Mouse (Mus musculus) hindbrain, embryonic 11.5 days (tissue): ENCODE data around the gene Btf3l4. TPM values are rescaled to one million over a fixed set of nuclear protein-coding genes. Genes with fewer than 3 reads are reported as not detected.

Experiments used
- ATAC-seq: fragments of 200-750 bp; cut with Nextera tagmentation; 2 replicates; pipeline ENCODE4 v1.8.0; 2017; ENCODE audit warnings: mild to moderate bottlenecking, moderate TSS enrichment, moderate library complexity; ENCODE audit not compliant: low FRiP score
- DNase-seq: peaks from one replicate; pipeline ENCODE4 v3.0.0-alpha.2; 2015; ENCODE audit warnings: low spot score
- H3K27ac ChIP-seq: fragments of 300-500 bp; sonication (generic); 2 replicates; pipeline ENCODE4 v1.5.1; 2014; ENCODE audit warnings: mild to moderate bottlenecking, low read depth, low read length
- H3K27me3 ChIP-seq: fragments of 300-500 bp; sonication (generic); 2 replicates; pipeline ENCODE4 v1.6.1; 2014; ENCODE audit warnings: mild to moderate bottlenecking, low read length, moderate library complexity, mixed read lengths; ENCODE audit not compliant: control insufficient read depth, insufficient read depth
- H3K36me3 ChIP-seq: fragments of 300-500 bp; sonication (generic); 2 replicates; pipeline ENCODE4 v1.6.1; 2014; ENCODE audit warnings: mild to moderate bottlenecking, low read length, moderate library complexity, mixed read lengths; ENCODE audit not compliant: control insufficient read depth, insufficient read depth
- H3K4me1 ChIP-seq: fragments of 300-500 bp; sonication (generic); replicated peaks from 2 replicates; pipeline ENCODE4 v1.6.1; 2014; ENCODE audit warnings: low read length, mixed read lengths; ENCODE audit not compliant: control insufficient read depth, insufficient read depth
- H3K4me2 ChIP-seq: fragments of 300-500 bp; sonication (generic); replicated peaks from 2 replicates; pipeline ENCODE4 v1.6.1; 2014; ENCODE audit warnings: mild to moderate bottlenecking, low read depth, low read length
- H3K4me3 ChIP-seq: fragments of 300-500 bp; sonication (generic); 2 replicates; pipeline ENCODE4 v1.5.1; 2014; ENCODE audit warnings: low read depth, low read length
- H3K9ac ChIP-seq: fragments of 300-500 bp; sonication (generic); 2 replicates; pipeline ENCODE4 v1.6.1; 2014; ENCODE audit warnings: low read depth, low read length
- H3K9me3 ChIP-seq: fragments of 300-500 bp; sonication (generic); 2 replicates; pipeline ENCODE4 v1.6.1; 2016; ENCODE audit warnings: low read length; ENCODE audit not compliant: control insufficient read depth
- WGBS: fragments of 180-500 bp; shearing (Covaris S2); extraction: QIAGEN DNeasy Blood & Tissue Kit; methylation state at CpG from one replicate; pipeline ENCODE4 v1.1.7; 2014; 5-methylcytosine and 5-hydroxymethylcytosine counted together
- polyA plus RNA-seq: library from polyadenylated mRNA; unstranded; fragments of >200 nt; fragmentation: Nextera tagmentation; extraction: Ambion mirVana; gene quantifications from 2 replicates; pipeline ENCODE4 v1.2.1, GENCODE M21; 2014

The Btf3l4 gene
- polyA plus RNA-seq, result 251 and 269 TPM in 2 replicates

DNA sequence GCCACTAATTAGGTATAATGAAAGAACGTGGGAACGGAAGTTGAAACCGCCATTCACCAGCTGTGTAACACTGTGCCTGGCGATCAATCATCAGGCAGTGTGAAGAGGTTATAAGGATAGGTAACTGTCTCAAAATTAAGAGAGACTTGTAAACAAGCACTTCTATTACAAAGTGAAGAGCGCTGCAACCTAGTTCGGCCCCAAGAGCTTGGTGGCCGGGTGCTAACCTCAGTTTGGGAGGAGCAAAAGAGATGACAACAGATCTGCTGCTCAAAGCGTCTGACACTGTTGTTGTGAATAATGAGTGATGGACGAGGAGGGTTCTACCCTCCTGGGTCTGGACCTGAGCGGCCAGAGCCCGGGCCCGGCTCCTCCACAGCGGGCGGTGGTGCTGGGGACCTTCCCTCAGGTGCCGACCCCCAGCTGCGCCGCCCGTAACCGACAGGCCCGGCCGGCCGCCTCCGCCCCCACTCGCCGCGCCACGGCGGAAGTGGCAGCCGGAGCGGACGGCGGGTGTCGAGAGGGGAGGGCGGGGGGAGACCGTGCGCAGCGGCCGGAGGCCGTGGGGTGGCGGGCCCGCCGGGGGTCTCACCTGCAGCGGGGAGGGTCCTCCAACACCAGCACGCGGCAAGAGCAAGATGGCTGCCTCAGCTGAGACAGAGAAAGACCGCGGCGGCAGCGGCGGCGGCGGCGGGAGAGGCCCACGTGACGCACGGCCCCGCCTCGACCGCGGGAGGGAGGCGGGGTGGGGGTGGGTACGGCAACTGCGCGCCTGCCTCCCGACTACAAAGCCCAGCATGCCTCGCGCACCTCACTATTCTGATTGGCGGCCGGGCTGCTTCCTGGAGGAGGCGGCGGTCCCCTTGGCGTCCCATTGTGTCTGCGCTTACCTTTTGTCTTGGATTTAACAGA is at the start of gene Btf3l4:
Gene Btf3l4, minus strand, starts transcription at position 699 of the 912 bp plus-strand sequence.
- peak; percentile 97 for DNase-seq
- ATAC-seq, result peak; percentile 95
- under 1% methylated on average over 66 of the region's 73 CpGs for WGBS
- Histone ChIP-seq H3K27ac (peak within 1 kb of the TSS; percentile 98), H3K4me1 (peaks cover 4% of the 10 kb centered on the region; the same call in 1 of the 2 replicates), H3K27me3 (no peaks in the 10 kb centered on the region), H3K36me3 (0 out of 2 replicates have a peak, but pooled peaks cover 2% of the 10 kb centered on the region), H3K4me3 (peak within 1 kb of the TSS; percentile 97), H3K9ac (peak within 1 kb of the TSS; percentile 99), H3K4me2 (peak within 1 kb of the TSS; percentile 68), H3K9me3 (no peaks in the 10 kb centered on the region)

- H3K4me1 ChIP-seq, result 0 out of 2 replicates have a peak, but pooled peaks cover 2% of the 10 kb centered on the region
- peak within 1 kb of the TSS; percentile 75 for H3K9ac ChIP-seq
- DNase-seq (peak; percentile 83), ATAC-seq (peak; percentile 91)
- under 1% methylated on average over 46 of the region's 46 CpGs for WGBS
- 0 out of 2 replicates have a peak within 1 kb of the TSS, but pooled peaks have one; percentile 4 for H3K27ac ChIP-seq
- peak within 1 kb of the TSS; percentile 98 for H3K4me2 ChIP-seq
- no peaks in the 10 kb centered on the region for H3K36me3 ChIP-seq
- H3K4me3 ChIP-seq, result peak within 1 kb of the TSS; percentile 69
- no peaks in the 10 kb centered on the region for H3K27me3 ChIP-seq
- no peaks in the 10 kb centered on the region for H3K9me3 ChIP-seq
These were observed 45.8 kb upstream of the Btf3l4 start, which contains the start of gene Rab3b for GRCm38 (mm10) chr4:108878963-108879822. Gene Rab3b, plus strand, starts transcription at chr4:108879063.

- H3K27me3 ChIP-seq, result no peaks in the 10 kb centered on the region
- no peak overlapping the region for H3K4me3 ChIP-seq
- no peak overlapping the region for H3K27ac ChIP-seq
- H3K9ac ChIP-seq, result no peak overlapping the region
- ATAC-seq (no peak), DNase-seq (no peak)
- no peak overlapping the region for H3K4me2 ChIP-seq
- 0 out of 2 replicates have a peak, but pooled peaks cover 2% of the 10 kb centered on the region for H3K4me1 ChIP-seq
- no peaks in the 10 kb centered on the region for H3K36me3 ChIP-seq
- 85% methylated on average over 6 of the region's 6 CpGs for whole genome bisulfite sequencing
- no peaks in the 10 kb centered on the region for H3K9me3 ChIP-seq
These were observed 44.5 kb upstream of the Btf3l4 start for GRCm38 (mm10) chr4:108877901-108878300.

- ATAC-seq (no peak), DNase-seq (no peak)
- Histone ChIP-seq H3K4me3 (no peak overlapping the region), H3K9ac (no peak overlapping the region), H3K9me3 (no peaks in the 10 kb centered on the region), H3K36me3 (no peaks in the 10 kb centered on the region), H3K27me3 (no peaks in the 10 kb centered on the region), H3K27ac (no peak overlapping the region), H3K4me2 (no peak overlapping the region), H3K4me1 (no peaks in the 10 kb centered on the region)
- whole genome bisulfite sequencing, result 95% methylated on average over 5 of the region's 5 CpGs
These were observed 40.3 kb upstream of the Btf3l4 start for GRCm38 (mm10) chr4:108873746-108874145.

GRCm38 (mm10) chr4:108869730-108870374 is 36.4 kb upstream of the Btf3l4 start:
- ATAC-seq, result peak; percentile 63
- H3K9ac ChIP-seq, result no peak overlapping the region; the same call in 1 of the 2 replicates
- H3K4me2 ChIP-seq, result no peak overlapping the region
- no peaks in the 10 kb centered on the region for H3K4me1 ChIP-seq
- WGBS, result 35% methylated on average over 10 of the region's 10 CpGs
- H3K27ac ChIP-seq, result no peak overlapping the region
- H3K36me3 ChIP-seq, result no peaks in the 10 kb centered on the region
- DNase-seq, result peak; percentile 92
- H3K9me3 ChIP-seq, result no peaks in the 10 kb centered on the region
- no peak overlapping the region for H3K4me3 ChIP-seq
- H3K27me3 ChIP-seq, result no peaks in the 10 kb centered on the region

DNA sequence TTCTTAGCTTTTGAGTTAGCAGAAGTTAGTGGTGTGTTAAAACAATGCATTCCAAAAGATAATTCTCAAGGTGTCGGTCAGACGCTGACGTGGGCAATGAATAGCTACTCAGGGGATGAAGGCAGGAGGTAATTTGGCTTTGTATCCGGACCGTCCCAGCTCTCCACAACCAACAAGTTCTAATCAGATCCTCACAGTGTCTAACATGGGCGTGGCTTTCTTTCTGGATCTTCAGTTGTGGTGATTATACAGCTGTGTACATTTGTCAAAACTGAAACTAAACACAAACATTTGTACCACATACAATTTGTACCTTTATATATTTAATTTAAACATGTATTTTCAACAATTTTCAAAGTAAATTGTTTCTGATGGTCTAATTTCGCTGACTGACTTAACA is 33.4 kb upstream of the Btf3l4 start:
- Histone ChIP-seq H3K4me3 (no peak overlapping the region), H3K4me1 (no peaks in the 10 kb centered on the region), H3K4me2 (no peak overlapping the region), H3K9ac (no peak overlapping the region), H3K9me3 (no peaks in the 10 kb centered on the region), H3K27ac (no peak overlapping the region), H3K36me3 (peaks cover 2% of the 10 kb centered on the region; the same call in 1 of the 2 replicates), H3K27me3 (no peaks in the 10 kb centered on the region)
- ATAC-seq (no peak), DNase-seq (no peak)
- 88% methylated on average over 7 of the region's 7 CpGs for WGBS

GRCm38 (mm10) chr4:108848505-108848848 is 15.1 kb upstream of the Btf3l4 start, which contains the start of gene A730015C16Rik:
Gene A730015C16Rik, minus strand, starts transcription at chr4:108848619.
- H3K4me2 ChIP-seq, result peak within 1 kb of the TSS; percentile 95
- no peaks in the 10 kb centered on the region for H3K36me3 ChIP-seq
- peak within 1 kb of the TSS; percentile 94 for H3K4me3 ChIP-seq
- peak within 1 kb of the TSS; percentile 77 for H3K27ac ChIP-seq
- ATAC-seq, result peak; percentile 26; the same call in 1 of the 2 replicates
- no peaks in the 10 kb centered on the region; the same call in 1 of the 2 replicates for H3K4me1 ChIP-seq
- no peaks in the 10 kb centered on the region for H3K27me3 ChIP-seq
- H3K9me3 ChIP-seq, result no peaks in the 10 kb centered on the region
- DNase-seq, result no peak
- peak within 1 kb of the TSS; percentile 77 for H3K9ac ChIP-seq
- 10% methylated on average over 20 of the region's 20 CpGs for WGBS
